In genomic region chr1:33896666-33897065, GRCm38 (mm10) we compare ENCODE assay signal across 12 mouse cellular contexts. TPM values are rescaled to one million over a fixed set of nuclear protein-coding genes. Genes with fewer than 3 reads are reported as not detected.
"Had no signal": no experiment of that assay in that cellular context is flagged by ENCODE, and none has a peak within 500 bp of the region (broad histone marks: within the 10 kb centered on the region; RNA-seq: fewer than 3 reads in every experiment).

No protein-coding gene starts in this region.

- H3K4me1 ChIP-seq: limb, embryonic 13.5 days; midbrain, embryonic 12.5 days; neural tube, embryonic 13.5 days had no signal

- H3K27me3 ChIP-seq: limb, embryonic 13.5 days; midbrain, embryonic 12.5 days; neural tube, embryonic 13.5 days had no signal

- DNase-seq: kidney, postnatal 4 days; left cerebral cortex, postnatal 4 days; lung, adult 18-20 months; right cerebral cortex, postnatal 25 days; thymus, postnatal 14 days had no signal

- H3K4me3 ChIP-seq: layer of hippocampus, adult 2 months; limb, embryonic 13.5 days; midbrain, embryonic 12.5 days; neural tube, embryonic 13.5 days had no signal

- H3K36me3 ChIP-seq: limb, embryonic 13.5 days; midbrain, embryonic 12.5 days; neural tube, embryonic 13.5 days had no signal

- H3K27ac ChIP-seq: layer of hippocampus, adult 2 months; limb, embryonic 13.5 days; liver, embryonic 14.5 days; midbrain, embryonic 12.5 days; neural tube, embryonic 13.5 days had no signal

- H3K9me3 ChIP-seq: limb, embryonic 13.5 days; midbrain, embryonic 12.5 days; neural tube, embryonic 13.5 days had no signal

- ATAC-seq: midbrain, embryonic 16.5 days had no signal

- H3K9ac ChIP-seq: limb, embryonic 13.5 days; liver, embryonic 14.5 days; midbrain, embryonic 12.5 days; neural tube, embryonic 13.5 days had no signal

- H3K4me2 ChIP-seq: limb, embryonic 13.5 days; midbrain, embryonic 12.5 days; neural tube, embryonic 13.5 days had no signal

RNA-seq across cellular contexts. Expression of gene Bend6, which starts 10.9 kb away (rescaled TPM):
- total RNA-seq: megakaryocyte-erythroid progenitor cell, adult 5-6 weeks had no signal
